Mouse (Mus musculus): ENCODE data around the gene Olfr802.

- TF ChIP-seq POLR2A (IDR thresholded peaks at IDR 0.05; ENCODE audit: borderline replicate concordance, extremely low read depth, low read depth, low read length) (no peak), CTCF (IDR thresholded peaks at IDR 0.05; ENCODE audit: insufficient read depth, low read length) (no peak)
Observed at GRCm38 (mm10) chr10:129627834-129628233, 60.1 kb downstream of the Olfr802 start, which contains the start of gene Olfr798.

Data from lung, adult 2 months (tissue).